Mouse (Mus musculus): Measurements from ENCODE around the gene Slc4a10. TPM values are rescaled to one million over a fixed set of nuclear protein-coding genes. Genes with fewer than 3 reads are reported as not detected.

Gene Slc4a10
- total RNA-seq, 2 experiments from 2014 or later, result not detected

DNA sequence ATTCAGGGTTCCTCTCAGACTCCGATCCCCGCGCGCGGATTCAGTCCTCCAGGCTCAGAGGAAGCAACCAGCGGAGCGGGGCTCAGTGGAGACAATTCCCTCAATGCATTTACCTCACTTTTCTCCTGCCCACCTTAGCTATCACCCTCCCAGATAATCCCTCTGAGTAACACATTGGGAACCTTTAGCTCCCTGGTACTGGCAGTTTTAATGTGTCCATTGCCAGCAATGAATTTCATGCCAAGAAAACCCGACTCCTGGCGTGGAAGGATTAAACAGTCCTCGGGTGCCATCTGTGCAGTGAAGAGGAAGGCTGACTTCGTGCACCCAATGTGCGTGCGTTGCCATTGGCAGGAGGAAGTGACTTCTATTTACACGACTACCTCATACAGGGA, 295.5 kb downstream of the Slc4a10 start:
- no peak for ATAC-seq (replicated peaks; ENCODE audit: low FRiP score, poor library complexity, severe bottlenecking)

DNA sequence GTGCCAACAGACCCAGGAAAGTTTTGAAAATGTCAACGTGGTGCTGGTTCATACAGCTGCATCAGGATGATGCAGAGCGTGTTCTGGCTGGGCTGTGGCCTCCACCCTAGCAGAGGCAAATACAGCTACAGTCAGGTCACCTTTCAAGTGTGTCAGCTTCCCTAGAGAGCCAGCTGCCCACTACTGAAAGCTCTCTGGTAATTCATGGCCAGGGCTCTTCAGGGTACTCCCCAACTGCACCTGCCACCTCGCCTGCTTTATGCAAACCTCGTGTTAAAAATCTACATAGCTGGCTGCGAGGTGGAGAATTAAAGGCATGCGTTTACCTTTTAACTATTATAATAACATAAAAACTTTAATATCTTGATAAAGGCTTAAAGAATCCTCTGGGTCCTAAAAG, 298.1 kb downstream of the Slc4a10 start:
- no peak for ATAC-seq (replicated peaks; ENCODE audit: low FRiP score, poor library complexity, severe bottlenecking)

DNA sequence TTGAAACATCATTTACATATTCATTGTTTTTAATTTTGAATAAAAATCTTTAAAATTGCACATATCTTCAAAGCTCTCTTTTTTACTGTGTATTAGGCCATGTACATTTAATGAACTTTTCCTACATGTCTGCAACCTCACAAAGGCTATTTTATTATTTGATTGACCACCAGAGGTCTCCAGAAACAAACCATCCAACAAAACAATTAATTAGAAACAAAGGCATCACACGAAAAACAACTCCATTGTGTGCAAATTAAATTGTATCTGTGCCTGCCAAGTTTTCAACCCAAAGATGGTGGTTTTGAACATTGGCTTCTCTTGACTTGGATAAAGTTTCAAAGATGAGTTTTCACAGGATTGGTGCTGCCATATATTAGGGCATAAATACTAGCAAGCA, 300.5 kb downstream of the Slc4a10 start:
- ATAC-seq (replicated peaks; ENCODE audit: low FRiP score, poor library complexity, severe bottlenecking), result no peak

DNA sequence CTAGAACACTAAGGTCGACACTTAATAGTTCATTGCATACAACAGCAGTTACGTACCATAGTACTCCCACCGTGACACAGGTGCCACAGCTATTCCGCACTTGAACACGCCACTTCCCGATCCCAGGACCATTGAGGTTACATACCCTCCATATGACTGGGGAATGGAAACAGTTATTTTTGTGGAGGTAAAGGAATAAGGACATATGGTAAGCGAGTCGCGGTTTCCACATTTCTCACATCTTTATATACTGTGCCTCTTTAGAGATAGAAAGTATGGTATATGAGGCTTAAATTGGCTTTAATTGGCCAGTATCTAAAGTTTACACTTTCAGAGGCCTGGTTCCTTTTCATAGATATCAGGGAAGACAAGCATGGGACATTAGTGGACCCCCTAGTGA, 301.5 kb downstream of the Slc4a10 start:
- no peak for ATAC-seq (replicated peaks; ENCODE audit: low FRiP score, poor library complexity, severe bottlenecking)

DNA sequence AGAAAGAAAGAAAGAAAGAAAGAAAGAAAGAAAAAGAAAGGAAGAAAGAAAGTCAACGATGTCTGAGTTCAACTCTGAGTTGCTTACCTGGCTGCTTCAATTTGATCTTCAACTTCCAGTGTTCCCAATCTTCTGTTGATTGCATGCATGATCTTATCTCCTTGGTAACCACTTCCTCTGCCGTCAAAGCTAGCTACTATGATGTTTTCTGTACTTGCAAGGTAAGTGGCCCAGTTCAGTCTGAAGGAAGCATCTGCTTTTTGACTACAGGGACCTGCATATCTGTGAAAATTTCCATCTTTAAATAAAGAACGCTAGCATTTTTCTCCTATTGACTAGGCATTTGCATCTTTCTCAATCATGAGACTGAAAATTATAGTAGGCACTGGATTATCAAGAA, 305.8 kb downstream of the Slc4a10 start:
- no peak for ATAC-seq (replicated peaks; ENCODE audit: low FRiP score, poor library complexity, severe bottlenecking)

DNA sequence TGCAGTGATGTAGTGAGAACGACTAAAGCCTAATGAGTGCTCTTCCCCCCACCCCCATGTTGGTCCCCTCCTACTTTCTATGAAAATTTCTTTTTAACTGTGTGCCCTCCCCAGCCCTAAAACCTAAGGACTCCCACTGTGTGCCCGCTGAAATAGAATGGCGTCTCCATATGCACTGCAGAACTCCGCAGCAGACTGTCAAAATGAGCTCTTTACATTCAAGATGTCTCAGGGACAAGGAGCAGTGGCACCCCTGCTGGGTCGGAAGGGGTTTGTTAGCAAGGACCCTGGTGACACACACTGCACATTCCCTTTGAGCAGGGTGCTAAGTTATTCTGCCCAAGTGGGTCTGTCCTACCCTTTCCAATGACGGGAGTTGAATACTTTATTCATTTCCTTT, 309.5 kb downstream of the Slc4a10 start:
- ATAC-seq (replicated peaks; ENCODE audit: low FRiP score, poor library complexity, severe bottlenecking), result no peak

DNA sequence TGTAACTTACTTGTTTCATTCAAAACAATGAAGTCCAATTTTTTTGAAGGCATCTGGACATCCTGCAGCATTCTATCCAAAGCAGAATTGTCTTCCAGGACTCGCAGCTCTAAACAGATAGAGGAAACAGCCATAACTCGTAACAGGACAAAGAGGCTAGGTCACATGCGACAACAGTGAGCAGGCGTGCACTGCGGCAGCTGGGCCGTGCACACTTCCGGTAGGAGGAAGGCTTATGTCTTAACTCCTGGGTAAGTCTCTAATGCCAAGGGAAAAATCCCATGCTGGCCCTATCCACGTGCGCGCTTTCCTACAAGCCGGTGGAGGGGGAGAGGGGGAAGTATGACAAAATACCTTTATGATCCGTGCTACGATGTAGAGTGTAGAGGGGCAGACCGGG, 310.3 kb downstream of the Slc4a10 start:
- ATAC-seq (replicated peaks; ENCODE audit: low FRiP score, poor library complexity, severe bottlenecking), result no peak

DNA sequence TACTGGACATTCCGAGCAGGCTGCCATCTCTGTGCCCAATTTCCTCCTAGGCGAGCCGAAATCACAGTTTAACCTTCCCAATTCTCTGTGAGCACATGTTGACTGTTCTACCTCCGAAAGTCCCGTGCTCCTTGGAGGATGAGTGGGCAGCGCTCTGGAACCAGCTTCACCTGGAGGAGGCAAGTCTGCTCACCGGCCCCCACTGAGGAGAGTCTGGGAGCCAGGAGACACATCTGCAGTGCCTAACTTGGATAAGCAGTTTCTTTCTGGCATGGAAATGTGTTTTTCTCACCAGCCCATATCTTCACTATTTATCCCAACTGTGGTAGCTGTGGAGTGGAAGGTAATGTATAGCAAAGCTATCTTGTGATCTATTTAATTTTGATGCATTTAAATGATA, 311.0 kb downstream of the Slc4a10 start:
- ATAC-seq (replicated peaks; ENCODE audit: low FRiP score, poor library complexity, severe bottlenecking), result no peak

DNA sequence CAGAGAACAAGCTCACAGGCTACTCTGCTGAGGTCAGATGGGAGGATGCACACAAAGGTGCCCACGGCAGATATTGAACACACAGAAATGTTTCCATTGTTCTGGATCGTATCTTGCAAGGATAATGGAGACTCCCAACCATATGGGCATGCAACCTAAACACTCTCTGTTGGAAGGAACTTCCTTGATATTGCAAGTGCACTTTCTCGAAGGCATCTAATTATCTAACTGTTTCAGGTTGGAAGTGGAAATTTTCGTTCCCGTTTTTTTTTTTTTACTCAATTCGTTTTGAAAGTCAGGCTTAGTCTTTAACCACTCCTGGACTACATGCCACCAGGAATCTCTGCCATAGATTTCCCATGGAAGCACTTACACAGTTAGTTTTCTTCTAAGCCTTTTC, 314.6 kb downstream of the Slc4a10 start:
- ATAC-seq (replicated peaks; ENCODE audit: low FRiP score, poor library complexity, severe bottlenecking), result no peak

DNA sequence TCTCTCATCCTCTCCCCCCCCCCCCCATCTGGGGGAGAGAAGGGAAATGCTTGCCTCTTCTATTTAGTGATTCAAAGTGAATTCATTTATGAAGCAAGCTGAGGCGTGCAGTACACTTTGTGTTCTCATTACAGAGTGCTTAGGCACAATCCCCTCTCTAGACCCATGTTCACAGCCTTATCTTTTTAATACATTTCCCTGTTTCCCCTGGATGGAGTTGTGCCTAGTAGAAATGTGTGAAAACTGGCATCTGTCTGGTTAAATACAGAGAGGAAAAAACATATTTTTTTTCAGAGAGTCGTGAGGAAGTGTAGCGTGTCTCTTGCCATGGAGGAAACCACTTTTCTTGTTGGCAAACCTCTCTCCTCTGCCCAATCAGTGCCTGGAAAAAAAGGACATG, 315.3 kb downstream of the Slc4a10 start:
- ATAC-seq (replicated peaks; ENCODE audit: low FRiP score, poor library complexity, severe bottlenecking), result no peak

DNA sequence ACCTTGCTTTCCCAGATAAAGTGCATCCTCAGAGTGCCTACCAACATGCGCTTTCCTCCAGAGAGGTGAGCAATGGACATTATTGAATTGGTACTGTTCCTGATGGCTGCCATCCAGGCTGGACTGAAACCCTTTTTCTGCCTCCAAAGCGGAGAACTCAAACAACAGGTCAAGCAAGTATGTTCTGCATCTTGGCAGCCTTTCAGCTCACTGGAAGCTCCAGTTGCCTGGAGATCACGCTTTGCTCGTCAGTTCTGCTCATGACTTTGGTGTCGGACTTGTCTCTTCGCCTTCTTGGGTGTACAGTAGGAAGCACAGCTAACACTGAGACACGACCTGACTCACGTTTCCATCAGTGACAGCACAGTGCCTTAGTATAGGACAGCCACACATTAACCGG, 315.9 kb downstream of the Slc4a10 start:
- ATAC-seq (replicated peaks; ENCODE audit: low FRiP score, poor library complexity, severe bottlenecking), result no peak

DNA sequence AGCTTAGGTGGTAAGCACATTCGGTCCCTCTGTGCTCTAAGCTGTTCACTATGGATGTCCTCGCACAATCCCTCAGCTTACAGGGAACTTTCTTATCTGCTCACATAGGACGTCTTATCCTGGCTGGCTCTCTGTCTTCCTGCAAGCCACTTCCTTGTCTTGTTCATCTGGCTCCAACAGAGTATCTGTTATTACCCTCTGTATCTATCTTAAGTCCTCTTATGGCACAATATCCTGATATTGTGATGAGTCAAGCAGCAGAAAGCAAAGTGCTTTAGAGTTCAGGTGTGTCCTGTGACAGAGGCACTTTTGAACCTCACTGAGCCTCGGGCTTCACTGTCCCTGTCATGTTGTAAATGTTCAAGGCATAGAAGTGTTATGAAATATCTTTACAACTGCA, 317.3 kb downstream of the Slc4a10 start:
- ATAC-seq (replicated peaks; ENCODE audit: low FRiP score, poor library complexity, severe bottlenecking), result no peak

DNA sequence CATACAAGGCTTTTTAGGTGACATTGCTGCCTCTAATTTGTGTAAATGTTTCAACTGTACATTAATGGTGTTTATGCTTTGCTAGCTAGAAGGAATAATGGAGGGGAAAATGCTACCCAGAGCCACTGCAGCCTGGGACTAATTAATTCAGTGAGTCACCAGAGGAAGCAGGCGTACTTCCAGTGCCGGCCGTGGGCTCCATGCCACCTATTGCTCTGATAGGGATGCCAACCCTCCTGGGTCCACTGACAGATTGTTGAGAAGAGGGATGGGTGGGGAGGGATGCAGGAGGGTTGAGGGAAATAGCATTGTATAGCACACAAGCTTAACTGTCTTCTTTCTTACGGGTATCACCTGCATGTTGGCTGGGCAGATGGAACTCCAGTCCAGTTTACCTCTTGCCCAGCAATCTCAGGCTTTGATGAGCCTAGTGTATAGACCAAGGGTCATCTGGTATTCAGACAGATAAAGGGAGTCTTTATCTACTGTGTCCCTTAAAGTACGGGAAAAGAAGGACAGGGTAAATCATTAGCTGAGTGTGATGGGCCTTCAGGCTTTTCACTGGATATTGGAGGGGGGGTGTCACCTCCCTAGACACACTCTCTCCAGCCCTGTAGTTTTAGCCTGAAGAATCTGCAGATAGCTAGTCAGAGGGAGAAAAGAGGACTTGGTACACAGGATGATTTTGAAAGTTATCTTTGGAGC, 322.2 kb downstream of the Slc4a10 start:
- no peak for ATAC-seq (replicated peaks; ENCODE audit: low FRiP score, poor library complexity, severe bottlenecking)

DNA sequence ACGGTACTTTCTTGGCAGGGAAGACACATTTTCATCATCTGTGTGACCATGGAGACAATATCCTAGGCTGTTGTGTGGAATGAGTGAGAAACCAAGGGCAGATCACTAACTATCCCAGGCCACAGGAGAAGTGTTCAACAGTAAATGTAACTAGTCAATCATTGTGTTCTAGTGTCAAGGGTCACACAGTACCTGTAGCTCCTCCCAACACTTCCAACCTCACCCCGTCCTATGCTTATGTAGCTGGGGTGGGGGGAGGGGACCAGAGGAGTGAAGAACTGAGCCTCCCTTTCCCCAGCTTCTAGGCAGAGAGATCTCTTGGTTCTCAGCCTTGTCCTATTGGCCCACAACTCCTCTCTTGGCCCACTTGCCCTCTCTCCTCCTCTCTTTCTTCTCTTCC, 323.8 kb downstream of the Slc4a10 start:
- no peak for ATAC-seq (replicated peaks; ENCODE audit: low FRiP score, poor library complexity, severe bottlenecking)

DNA sequence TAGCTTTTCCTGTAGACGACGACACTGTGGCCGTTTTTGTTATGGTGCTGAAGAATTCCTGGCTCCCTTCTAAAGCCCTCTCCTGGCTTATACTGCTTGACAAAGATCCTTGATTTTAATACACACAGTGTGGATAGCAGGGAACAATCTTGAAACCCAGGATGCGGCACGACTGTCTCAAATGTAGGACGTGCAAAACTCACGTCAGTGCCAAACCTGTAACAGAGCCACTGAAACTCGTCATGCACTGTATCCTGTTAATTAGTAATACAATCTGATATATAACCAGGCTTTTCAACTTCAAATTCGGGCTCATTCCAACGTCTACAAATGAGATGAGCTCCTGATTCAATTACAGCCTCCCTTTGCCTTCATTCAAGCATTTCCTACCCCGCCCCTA, 327.4 kb downstream of the Slc4a10 start:
- ATAC-seq (replicated peaks; ENCODE audit: low FRiP score, poor library complexity, severe bottlenecking), result no peak

Other genes starting within 250 kb of the Slc4a10 start
- gene Tbr1, start 243.5 kb upstream of the Slc4a10 start, total RNA-seq (2015; ENCODE audit: low replicate concordance), result not detected in 2 replicates
- not detected in 2 replicates for gene Tbr1, start 243.5 kb upstream of the Slc4a10 start, total RNA-seq (2017; ENCODE audit: low replicate concordance)